Mouse (Mus musculus) urinary bladder, adult 2 months (tissue): ENCODE measurements around the gene Cenpm. TPM values are rescaled to one million over a fixed set of nuclear protein-coding genes. Genes with fewer than 3 reads are reported as not detected.

ENCODE experiments used
- DNase-seq: peaks from one replicate; pipeline ENCODE4 v3.0.0; 2022; ENCODE audit warnings: low spot score
- polyA plus RNA-seq: library from polyadenylated mRNA; depleted of rRNA; stranded (reverse); fragments of >200 nt; gene quantifications from 2 replicates; pipeline ENCODE4 v1.2.3, GENCODE M21; 2012

The Cenpm gene
- polyA plus RNA-seq, 1 experiment: 6.1 TPM

DNA sequence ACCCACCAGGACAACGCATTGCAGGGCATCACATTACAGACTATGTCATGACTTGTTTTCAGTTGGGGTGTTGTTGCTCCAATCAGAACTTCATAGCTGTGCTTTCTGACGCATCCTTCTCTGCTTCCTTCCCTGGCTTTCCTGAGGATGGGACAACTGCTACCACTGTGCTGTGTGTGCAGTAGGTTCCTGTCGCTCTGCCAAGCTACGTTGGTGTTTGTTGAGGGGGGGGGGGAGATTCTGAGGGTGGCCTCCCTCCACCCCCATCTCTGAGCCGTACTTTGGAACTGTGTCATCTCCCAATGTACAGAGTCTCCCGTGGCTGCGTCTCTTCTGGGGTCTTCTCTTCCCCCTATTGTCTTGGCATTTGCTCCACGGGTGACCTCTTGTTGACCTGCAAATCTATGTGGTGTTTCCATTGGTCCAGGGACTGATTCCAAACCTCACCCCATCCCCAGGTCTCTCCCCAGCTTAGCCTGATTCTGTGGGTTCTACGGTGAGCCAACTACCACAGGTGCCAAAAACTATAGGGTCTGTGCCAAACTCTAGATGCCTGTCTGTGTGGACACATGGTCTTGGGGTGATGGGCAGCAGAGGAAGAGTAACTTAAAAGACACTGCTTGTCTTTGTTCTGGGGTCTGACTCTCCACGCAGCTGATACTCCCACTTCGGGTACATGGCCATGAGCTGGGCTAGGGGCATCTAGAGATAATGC, 29.1 kb downstream of the Cenpm start:
- DNase-seq: no peak

DNA sequence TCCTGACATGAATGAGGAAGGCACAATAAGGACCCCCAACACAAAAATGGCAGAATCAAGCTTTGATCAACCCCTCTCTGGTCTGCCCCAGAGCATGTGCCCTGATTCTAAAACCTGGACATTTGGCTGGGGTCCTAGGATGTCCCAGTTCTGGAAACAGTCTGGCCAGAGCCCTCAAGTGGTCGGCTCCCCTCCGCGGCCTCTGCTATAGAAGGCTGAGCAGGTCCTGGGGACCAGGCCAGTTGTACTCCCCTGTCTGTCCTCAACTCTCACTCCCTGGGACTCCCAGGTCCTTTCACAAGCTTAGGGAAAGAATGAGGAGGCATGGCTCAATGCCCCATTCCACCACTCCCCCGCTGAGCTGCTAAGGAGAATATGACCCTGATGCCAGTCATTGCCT, 31.3 kb downstream of the Cenpm start:
- DNase-seq: no peak

DNA sequence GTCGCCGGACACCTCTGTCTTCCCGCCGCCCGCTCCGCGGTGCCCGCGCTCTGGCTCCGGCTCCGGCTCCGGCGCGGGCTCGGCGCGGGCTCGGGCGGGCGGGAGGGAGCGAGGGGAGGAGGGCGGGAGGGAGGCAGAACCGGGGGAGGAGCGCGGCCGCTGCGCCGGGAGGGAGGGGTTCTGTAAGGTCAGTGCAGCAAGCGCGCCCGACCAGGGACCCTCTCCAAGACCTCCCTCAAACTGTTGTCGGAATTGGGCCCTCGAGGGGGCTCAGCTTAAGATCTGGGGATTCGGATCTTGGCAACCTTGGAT, 31.8 kb downstream of the Cenpm start, which contains the start of gene Shisa8:
Gene Shisa8 (minus strand): TSS at position 64 of the 312 bp plus-strand sequence.
- DNase-seq: no peak

DNA sequence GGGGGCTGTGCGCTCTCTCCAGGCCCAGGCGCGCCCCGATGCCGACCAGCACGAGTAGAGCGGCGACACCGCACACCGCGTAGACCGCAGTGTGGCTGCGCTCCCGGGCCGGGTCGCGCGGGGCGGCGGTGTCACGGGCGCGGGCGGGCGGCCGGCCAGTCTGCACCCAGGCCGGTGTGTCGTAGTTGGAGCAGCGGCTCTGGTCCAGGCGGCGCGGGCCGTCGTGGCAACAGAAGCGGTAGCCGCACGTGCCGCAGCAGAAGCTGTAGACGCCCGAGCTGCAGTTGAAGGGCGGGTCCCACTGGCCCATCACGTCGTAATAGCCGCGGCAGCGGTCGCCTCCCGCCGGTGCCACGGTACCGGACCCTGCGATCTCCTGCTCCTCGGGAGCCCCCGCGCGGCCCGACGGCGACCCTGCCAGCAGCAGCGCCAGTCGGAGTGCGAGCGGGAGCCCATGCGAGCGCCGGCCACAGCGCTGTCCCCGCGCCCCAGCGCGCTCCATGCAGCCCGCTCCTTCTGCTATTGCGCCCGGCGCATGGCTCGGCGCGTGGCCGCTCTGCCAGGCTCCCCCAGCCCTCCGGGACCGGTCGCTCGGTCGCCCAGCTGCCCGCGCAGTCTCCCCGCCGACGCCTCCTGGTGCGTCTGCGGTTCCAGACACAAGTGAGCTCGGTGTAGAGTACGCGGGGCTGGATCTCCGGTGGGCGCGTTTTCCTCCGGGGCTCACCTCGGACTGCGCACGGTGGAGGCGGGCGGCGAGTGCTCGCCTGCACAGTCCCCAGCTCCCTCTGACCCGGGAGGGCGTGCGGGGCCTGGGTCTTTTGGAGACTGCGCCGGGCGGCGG, 32.4 kb downstream of the Cenpm start:
- no peak for DNase-seq

DNA sequence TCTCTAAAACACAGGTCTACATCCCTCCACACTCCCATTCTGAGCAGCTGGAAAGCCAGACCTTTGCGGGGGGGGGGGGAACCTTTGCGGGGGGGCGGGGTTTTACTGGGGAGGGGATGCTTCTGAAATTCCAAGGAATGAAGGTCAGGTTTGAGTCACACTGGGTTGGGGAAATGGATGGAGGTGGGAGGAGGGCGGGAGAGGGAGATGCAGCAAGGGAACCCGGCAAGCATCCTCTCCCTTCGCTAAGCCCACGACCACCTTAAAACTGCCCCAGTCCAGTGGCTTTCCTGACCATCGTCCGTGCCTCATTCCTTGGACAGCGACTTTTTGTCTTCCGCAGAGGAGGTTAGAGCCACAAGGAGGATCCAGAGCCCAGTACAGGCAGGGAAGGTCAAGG, 33.3 kb downstream of the Cenpm start:
- no peak for DNase-seq

DNA sequence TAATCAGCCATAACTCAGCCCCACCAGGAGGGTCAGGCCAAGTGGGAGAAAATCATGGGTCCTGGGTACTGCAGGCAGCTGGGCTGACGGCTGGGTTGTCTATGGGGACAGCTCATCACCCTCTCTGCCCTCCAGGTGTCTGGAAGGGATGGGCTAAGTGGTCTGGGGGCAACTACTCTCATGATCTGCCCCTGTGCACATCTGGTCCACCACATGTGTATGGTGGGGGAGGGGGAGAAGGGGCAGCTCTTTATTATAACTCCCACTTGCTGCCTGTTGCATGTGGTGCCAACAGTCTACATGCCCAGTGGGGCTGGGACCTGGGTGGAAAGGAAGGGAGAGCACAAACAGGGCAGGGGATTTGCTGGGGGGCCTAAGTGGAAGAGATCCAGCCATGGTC, 33.7 kb downstream of the Cenpm start:
- no peak for DNase-seq

DNA sequence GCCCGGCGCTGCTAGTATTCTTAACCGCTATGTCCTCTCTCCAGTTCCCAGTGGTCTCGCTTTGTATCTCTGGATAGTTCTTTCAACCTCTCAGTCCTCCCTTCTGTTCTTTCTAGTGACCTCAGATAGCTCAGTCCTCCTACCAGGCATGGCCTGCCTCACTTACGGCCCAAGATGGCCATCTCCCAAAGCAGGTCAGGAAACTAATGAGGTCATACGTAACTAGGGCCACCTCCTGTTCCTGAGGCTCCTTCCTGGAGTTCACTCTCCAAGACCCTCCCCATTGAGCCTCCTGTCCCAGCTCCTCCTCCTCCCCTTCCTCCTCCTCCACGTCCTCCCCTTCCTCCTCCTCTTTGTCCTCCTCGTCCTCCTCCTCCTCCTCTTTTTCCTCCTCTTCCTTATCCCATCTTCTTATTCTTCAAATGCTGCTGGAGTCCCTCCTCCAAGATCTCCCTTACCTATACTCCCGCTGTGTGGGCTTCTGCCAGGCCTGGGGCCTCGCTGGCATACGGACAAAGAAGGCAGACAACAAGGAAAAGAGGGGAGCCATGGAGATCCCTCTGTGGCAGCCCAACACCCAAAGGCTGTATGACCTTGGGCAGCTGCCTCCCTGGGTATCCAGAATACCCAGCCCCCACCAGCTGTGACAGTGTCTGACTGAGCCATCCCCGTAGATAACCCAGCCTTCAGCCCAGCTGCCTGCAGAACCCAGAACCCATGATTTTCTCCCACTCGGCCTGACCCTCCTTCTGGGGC, 35.1 kb downstream of the Cenpm start:
- DNase-seq: no peak

DNA sequence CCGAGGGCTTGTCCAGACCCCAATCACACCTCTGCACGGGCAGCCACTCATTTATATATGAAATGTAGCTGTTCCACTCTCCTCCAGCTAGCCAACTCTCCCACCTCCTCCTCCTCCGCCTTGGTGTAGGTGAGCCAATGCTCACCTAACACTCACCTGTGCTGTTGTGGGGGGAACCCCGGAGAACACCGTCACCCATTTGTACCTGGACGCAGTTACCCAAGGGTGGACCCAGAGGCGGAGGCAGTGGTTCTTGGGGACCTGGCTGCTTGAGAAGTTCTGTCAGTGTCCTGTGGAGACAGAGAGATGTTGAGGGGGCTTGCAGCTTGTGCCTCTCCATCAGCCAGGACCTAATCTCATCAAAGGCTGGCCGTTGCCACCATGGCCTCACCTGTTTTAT, 36.2 kb downstream of the Cenpm start:
- DNase-seq: no peak

DNA sequence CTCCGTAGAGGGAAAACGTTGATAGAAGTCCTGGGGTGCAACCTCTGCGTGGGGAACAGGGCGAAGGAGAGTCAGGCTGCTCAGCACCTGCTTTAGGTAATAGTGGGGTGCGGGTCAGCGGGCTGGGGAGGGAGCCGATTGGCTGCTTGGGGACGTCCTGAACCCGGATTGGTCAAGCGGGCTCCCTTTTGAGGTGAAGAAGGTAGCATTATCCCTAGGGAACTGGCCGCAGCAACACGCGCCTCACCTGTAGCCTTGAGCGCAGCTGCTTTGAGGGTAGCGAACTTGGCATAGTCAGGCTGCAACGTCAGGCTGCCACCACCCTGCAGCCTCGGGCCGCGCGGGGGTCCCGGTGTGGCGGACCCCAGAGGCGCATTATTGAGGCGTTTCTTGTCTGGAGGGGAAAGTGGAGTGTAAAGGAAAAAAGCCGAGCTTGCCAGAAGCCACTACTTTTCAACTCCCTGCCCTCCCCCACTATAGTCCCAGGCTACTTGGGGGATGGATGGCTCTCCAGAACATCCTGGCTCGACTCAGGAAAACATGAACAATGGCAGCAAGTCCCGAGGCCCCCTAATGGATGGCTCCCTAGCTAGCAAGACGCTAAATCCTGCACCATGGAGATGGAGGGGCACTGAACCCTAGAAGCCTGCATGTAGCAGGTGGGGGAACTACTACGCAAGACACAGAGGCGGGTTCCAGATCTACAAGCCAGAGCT, 36.9 kb downstream of the Cenpm start:
- no peak for DNase-seq

DNA sequence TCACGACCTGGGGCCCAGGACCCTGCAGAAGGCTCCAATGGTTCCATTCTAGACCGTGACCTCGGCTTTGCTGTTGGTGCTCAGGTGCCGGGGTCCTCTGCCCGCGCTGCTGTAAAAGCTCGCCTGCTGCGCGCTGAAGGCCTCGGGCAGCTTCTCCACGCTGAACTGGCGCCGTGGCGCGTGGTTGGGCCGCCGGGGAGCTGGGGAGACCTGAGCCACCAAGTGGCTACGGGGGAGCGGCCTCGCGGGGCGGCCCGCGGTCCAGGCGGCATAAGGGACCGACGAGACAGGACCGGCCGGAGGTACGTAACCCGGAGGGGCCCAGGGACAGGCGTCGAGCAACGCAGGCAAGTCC, 37.5 kb downstream of the Cenpm start:
- no peak for DNase-seq

DNA sequence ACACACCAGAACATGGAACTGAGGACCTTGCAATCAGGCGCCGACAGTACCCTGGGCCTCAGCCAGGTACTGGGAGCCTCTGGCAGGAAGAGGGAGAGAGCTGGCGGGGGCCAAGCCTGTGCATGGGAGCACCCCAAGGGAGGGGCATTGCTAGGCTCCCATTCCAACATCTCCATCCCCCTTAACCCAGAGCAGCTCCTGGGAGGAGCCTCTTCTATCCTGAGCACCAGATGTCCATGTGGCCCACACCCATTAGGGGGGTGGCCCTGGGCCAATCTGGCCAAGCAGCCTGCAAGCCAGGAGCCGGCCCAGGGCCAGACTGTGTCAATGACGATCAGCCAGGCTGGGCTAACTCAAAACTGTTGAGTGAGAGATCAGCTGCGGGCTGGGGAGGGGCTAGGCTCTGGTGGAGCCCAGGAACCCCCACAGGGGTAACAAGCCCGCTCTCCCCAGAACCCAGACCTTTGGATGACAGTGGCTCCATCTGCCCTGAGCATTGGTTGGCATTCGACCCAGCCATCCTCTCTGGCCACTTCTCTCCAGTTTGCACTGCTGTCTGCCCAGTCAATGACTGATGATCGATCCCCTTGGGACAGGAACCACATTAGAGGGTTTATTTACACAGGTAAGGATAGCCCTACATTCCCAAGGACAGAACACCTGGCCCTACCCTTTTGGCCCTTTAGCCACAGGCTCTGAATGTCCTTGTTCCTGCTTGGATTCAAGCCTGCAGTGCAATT, 38.0 kb downstream of the Cenpm start:
- DNase-seq: no peak

DNA sequence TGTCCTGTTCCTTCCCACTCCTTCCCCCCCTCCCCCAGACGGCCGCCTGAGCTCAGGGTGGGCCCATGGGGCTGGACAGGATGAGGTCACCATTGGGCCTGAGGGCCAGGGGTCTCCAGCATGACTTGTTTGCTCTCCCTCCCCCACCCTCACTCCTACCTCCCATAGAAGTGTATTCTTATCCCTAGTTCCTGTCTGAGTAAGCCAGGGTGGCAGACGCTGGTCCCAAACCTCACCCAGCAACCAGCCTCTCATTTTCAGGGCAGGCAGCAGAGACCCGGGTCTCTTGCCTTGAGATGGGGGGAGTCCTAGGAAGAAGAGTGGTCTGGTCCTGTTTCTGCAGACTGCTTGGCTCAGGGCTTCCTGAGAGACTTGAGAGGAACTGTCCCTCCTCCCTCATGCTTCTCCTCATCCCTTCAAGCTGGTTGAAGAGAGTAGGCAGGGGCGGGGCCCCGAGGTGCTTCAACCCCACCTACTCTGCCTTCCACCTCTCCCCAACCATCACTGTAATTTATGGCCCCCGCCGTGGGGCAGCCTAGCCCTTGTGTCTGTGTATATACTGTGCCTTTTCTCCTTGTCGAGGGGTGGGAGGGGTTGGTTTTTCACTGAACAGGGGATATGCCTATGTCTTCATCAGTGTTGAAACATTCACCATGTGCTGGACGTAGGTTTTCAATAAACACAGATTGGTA, 39.7 kb downstream of the Cenpm start:
- DNase-seq: no peak

DNA sequence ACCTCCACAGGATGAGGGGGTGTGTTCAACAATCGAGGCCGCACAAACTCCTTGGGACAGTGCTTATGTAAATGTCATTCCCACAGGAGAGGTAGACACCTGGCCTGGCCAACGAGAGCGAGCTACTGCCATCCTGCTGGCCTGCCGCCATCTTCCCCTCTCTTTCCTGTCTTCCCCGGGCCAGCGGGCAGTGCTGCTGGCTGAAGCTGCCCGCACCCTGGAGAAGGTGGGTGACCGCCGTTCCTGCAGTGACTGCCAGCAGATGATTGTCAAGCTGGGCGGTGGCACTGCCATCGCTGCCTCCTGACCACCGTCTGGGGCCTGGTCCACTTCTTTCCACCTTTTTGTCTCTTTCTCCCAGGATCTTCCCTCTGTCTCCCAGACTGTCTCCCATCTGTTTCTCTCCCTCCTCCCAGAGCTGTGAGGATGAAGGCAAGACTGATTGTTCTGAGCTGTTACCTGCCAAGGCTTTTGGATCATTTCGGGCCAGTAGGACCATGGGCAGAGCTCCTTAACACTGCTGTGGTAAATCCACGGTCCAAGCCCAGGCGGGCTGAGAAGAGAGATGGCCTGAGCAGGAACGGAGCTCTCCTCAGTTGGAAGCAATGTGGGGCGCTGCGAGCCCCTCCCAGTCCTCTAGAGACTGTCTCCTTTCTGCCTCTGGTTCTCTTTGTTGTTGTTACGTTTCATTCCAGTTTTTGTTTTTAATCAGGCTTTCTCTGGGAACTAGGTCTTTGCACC, 40.8 kb downstream of the Cenpm start:
- no peak for DNase-seq

DNA sequence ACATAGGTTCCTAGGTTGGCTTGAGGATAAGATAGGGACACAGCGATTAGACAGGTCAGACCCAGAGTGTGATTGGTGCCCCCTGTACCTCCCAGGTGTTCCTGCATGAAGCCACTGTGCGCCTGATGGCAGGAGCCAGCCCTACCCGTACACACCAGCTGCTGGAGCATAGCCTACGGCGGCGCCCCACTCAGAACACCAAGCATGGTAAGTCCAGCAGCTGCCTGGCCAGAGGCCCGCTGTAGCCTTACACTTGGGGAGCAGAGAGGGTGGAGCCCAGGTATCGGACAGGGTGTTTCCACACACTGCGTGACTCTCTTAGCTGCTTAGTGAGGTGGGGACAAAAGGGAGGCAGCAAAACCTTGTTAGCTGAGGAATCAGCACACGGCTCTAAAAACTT, 41.5 kb downstream of the Cenpm start:
- DNase-seq: no peak

DNA sequence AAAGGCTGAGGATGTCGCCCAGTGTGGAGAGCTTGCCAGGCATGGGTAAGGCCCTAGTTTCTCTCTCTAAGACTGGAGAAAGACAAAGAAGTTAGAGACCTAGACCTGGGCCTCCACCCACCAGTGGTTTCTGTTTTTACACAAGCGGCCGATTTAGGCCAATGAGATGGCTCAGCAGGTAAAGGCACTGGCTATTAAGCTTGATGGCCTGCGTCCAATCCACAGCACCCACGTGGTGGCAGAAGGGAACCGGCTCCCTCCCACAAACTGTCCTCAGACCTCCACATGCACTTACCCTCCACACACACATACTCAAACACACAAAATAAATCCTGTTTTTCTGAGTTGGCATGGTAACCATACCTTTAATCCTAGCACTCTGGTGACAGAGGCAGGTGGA, 42.5 kb downstream of the Cenpm start:
- DNase-seq: no peak

DNA sequence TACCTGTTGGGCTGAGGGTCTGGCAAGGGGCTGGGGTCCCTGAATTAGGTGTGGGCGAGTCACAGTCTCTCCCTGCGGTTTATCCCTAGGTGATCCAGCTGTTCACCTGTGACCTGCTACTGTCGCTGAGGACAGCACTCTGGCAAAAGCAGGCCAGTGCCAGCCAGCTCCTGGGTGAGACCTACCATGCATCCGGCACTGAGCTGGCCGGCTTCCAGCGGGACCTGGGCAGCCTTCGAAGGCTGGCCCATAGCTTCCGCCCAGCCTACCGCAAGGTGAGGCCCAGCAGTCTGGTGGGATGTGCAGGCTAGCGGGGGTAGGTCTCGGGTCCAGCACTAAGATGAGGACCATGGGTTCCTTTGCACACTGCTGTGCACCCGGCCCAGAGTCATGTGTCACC, 45.0 kb downstream of the Cenpm start:
- no peak for DNase-seq

DNA sequence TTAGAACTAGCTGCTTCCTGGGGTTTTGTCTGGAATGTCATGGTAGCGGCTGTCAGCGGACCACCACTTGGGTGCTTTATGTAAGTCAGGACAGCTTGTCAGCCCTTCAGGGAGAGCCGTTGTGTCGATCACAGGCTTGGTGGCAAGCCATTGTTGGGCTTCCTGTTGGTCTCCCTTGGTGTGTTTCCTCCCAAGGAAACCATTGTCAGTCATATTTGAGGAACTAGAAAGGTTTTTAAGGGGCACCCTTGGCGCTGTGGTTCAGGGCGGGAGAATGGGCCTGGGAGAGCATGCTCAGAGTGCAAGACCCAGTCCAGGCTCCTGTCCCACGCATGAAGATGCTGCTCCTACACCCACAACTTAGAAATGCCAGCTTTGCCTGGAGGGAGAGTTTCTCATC, 46.2 kb downstream of the Cenpm start:
- DNase-seq: no peak

DNA sequence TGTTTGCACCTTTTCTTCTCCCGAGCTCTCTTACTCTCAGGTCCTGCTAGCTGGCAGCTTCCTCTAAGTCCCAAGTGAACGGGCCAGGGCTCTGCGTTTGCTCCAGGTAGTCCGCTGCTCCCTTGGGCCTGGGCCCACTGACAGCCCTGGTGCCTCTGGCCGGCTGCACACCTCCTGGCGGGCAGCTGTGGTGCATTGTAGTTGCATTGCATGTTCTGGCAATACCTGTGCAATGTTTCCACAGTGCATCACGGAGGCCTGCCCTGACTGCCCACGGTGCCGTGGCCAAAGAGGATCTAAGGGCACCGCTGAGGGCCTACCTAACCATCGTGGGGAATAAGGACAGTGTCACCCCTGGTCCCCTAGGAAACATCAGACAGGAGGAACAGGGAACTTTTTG, 46.6 kb downstream of the Cenpm start:
- no peak for DNase-seq

DNA sequence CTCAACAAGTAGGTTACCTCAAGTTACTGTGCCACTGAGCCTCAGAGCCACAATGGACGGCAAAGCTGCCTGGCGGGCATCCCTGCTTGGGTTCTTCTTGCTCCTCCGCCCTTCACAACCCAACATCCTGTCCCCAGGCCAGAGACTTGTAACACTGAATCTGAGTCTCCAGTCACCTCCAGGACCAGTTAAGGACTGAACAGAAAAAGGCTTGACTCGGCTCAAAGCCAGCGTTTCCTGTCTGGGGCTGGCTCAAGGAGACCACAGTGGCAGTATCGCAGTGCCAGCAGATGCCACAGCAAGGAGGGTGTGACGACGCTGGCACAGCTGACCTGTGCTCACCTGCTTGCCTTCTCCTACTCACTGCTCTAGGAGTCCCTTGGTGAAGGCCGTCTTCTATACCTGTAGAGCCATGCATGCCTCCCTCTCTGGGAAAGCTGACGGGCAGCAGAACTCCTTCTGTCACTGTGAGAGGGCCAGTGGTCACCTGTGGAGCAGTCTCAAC, 47.2 kb downstream of the Cenpm start:
- DNase-seq: no peak

DNA sequence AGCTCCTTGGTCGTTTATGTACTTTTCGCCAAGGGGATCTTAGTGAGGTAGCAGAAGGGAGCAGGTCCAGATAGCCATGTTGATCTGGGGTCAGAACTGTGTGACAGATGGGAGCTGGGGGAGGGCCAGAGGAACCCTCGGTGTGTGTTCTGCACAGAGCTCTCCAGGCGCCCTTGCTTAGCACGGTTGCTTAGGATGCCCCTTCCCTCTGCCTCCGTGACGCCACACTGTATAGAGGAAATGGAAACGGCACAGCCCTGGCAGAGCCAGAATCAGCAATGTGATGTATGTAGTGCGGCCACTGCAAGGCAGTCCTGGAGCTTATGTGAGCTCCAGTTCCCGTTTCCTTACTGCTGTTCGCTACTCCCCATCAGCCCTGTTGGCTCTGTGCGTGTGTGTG, 48.2 kb downstream of the Cenpm start:
- no peak for DNase-seq
